Mouse (Mus musculus): ENCODE data around the gene 4930507D05Rik. TPM values are rescaled to one million over a fixed set of nuclear protein-coding genes. Genes with fewer than 3 reads are reported as not detected.
"Not testable (repeated sequence)": the region's sequence is repeated elsewhere in the genome, so short reads cannot be mapped to it uniquely, and the experiment has no call there.

4930507D05Rik gene
- polyA plus RNA-seq, 1 experiment from 2014 or later: 0.09 TPM

DNA sequence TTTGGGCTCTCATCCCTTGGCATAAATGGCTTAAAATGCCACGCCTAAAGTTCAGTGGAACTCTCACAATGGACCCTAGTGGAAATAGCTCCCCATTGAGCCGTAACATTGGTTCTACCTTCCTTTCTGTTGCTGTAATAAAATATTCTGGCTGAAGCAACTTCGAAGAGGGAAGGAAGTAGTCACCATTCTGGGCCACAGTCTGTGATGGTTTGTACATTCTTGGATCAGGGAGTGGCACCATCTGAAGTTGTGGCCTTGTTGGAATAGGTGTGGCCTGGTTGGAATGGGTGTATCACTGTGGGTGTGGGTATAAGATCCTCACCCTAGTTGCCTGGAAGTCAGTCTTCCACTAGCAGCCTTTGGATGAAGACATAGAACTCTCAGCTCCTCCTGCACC, 42.4 kb downstream of the 4930507D05Rik start:
- H3K4me1 ChIP-seq (ENCODE audit: control insufficient read depth, low read depth, low read length): peaks cover 17% of the 10 kb centered on the region
- peak overlapping the region; percentile 13; the same call in 1 of the 2 replicates for H3K4me2 ChIP-seq (ENCODE audit: low read depth, low read length)
- H3K9ac ChIP-seq (ENCODE audit: low read depth, low read length); ATAC-seq (ENCODE audit: low read depth); H3K9me3 ChIP-seq (replicated peaks; ENCODE audit: control insufficient read depth, low read length); H3K4me3 ChIP-seq (ENCODE audit: low read depth, low read length); H3K36me3 ChIP-seq (ENCODE audit: control insufficient read depth, insufficient read depth); H3K27ac ChIP-seq (ENCODE audit: low read length); H3K27me3 ChIP-seq (ENCODE audit: control insufficient read depth, insufficient read depth, low read depth, low read length): not testable (repeated sequence)
- 68% methylated on average over 3 of the region's 3 CpGs for WGBS (ENCODE audit: insufficient replicate concordance)

- WGBS (ENCODE audit: insufficient replicate concordance): 23% methylated on average over 15 of the region's 15 CpGs
- H3K27ac ChIP-seq (ENCODE audit: low read length): no peak overlapping the region
- H3K27me3 ChIP-seq (ENCODE audit: control insufficient read depth, insufficient read depth, low read depth, low read length): no peaks in the 10 kb centered on the region
- H3K4me3 ChIP-seq (ENCODE audit: low read depth, low read length): no peak overlapping the region
- peak; percentile 22; the same call in 1 of the 2 replicates for ATAC-seq (ENCODE audit: low read depth)
- H3K4me1 ChIP-seq (ENCODE audit: control insufficient read depth, low read depth, low read length): peaks cover 39% of the 10 kb centered on the region
- peak overlapping the region; percentile 17; the same call in 1 of the 2 replicates for H3K4me2 ChIP-seq (ENCODE audit: low read depth, low read length)
- no peaks in the 10 kb centered on the region for H3K36me3 ChIP-seq (ENCODE audit: control insufficient read depth, insufficient read depth)
- no peak overlapping the region for H3K9ac ChIP-seq (ENCODE audit: low read depth, low read length)
- H3K9me3 ChIP-seq (replicated peaks; ENCODE audit: control insufficient read depth, low read length): no peaks in the 10 kb centered on the region
These were observed 51.0 kb downstream of the 4930507D05Rik start for GRCm38 (mm10) chr10:62500088-62500915.

Other genes with a start within 250 kb of the 4930507D05Rik start
- 10.1 and 12.0 TPM in 2 replicates for gene Tspan15, start 218.2 kb upstream of the 4930507D05Rik start, polyA plus RNA-seq (2015; fragmentation: Nextera tagmentation; extraction: Ambion mirVana)
- 0.07 TPM in 1 of 2 replicates, not detected in the other for gene Tacr2, start 197.1 kb upstream of the 4930507D05Rik start, polyA plus RNA-seq (2015; fragmentation: Nextera tagmentation; extraction: Ambion mirVana)
- 94.2 and 98.9 TPM in 2 replicates for gene Hk1, start 69.6 kb upstream of the 4930507D05Rik start, polyA plus RNA-seq (2015; fragmentation: Nextera tagmentation; extraction: Ambion mirVana)
- 10.3 and 14.0 TPM in 2 replicates for gene Hkdc1, start 27.0 kb upstream of the 4930507D05Rik start, polyA plus RNA-seq (2015; fragmentation: Nextera tagmentation; extraction: Ambion mirVana)
- 11.4 and 11.6 TPM in 2 replicates for gene Supv3l1, start 249 bp downstream of the 4930507D05Rik start, polyA plus RNA-seq (2015; fragmentation: Nextera tagmentation; extraction: Ambion mirVana)
- 38.0 and 44.0 TPM in 2 replicates for gene Vps26a, start 37.3 kb downstream of the 4930507D05Rik start, polyA plus RNA-seq (2015; fragmentation: Nextera tagmentation; extraction: Ambion mirVana)
- 62.1 and 65.8 TPM in 2 replicates for gene Srgn, start 78.0 kb downstream of the 4930507D05Rik start, polyA plus RNA-seq (2015; fragmentation: Nextera tagmentation; extraction: Ambion mirVana)
- gene Kif1bp, start 129.0 kb downstream of the 4930507D05Rik start, polyA plus RNA-seq (2015; fragmentation: Nextera tagmentation; extraction: Ambion mirVana): 8.6 and 9.9 TPM in 2 replicates
- 9.6 and 10.3 TPM in 2 replicates for gene Ddx21, start 152.8 kb downstream of the 4930507D05Rik start, polyA plus RNA-seq (2015; fragmentation: Nextera tagmentation; extraction: Ambion mirVana)
- 34.4 and 35.4 TPM in 2 replicates for gene Ddx50, start 201.7 kb downstream of the 4930507D05Rik start, polyA plus RNA-seq (2015; fragmentation: Nextera tagmentation; extraction: Ambion mirVana)